Mouse (Mus musculus) G1E (cell line): Measurements from ENCODE around the gene Pepd.

Experiments
- CTCF ChIP-seq: IDR thresholded peaks from 2 replicates; pipeline ENCODE4 v1.5.1; 2012; ENCODE audit warnings: low read depth, low read length, inconsistent platforms, mixed read lengths
- TAL1 ChIP-seq: conservative IDR thresholded peaks from 2 replicates; pipeline ENCODE4 v1.6.1; 2012; ENCODE audit warnings: low read depth, low read length, inconsistent platforms, mixed read lengths

- TF ChIP-seq TAL1, result no peak
- TF ChIP-seq CTCF, result no peak
Observed at GRCm38 (mm10) chr7:34911919-34912897, at the start of gene Pepd.
